Mouse (Mus musculus) kidney, adult 2 months (tissue): Measurements from ENCODE around the gene Rhobtb1.

Experiments
- CTCF ChIP-seq: fragments of 200-500 bp; conservative IDR thresholded peaks from 2 replicates; pipeline ENCODE4 v1.5.1; 2011; ENCODE audit warnings: low read depth, mild to moderate bottlenecking, control low read depth, low read length, moderate library complexity, mixed read lengths; ENCODE audit not compliant: insufficient read depth, insufficient read length
- POLR2A ChIP-seq: fragments of 200-500 bp; IDR thresholded peaks from one replicate; pipeline ENCODE4 v1.6.1; 2011; ENCODE audit warnings: low read depth, low read length, control low read depth

- TF ChIP-seq POLR2A (no peak), CTCF (no peak)
Observed at GRCm38 (mm10) chr10:69311867-69312266, 160.6 kb downstream of the Rhobtb1 start.
